Mouse (Mus musculus): ENCODE data around the gene Klhl2. TPM values are rescaled to one million over a fixed set of nuclear protein-coding genes. Genes with fewer than 3 reads are reported as not detected.

Gene Klhl2
- polyA plus RNA-seq, 1 experiment = 12.0 TPM

DNA sequence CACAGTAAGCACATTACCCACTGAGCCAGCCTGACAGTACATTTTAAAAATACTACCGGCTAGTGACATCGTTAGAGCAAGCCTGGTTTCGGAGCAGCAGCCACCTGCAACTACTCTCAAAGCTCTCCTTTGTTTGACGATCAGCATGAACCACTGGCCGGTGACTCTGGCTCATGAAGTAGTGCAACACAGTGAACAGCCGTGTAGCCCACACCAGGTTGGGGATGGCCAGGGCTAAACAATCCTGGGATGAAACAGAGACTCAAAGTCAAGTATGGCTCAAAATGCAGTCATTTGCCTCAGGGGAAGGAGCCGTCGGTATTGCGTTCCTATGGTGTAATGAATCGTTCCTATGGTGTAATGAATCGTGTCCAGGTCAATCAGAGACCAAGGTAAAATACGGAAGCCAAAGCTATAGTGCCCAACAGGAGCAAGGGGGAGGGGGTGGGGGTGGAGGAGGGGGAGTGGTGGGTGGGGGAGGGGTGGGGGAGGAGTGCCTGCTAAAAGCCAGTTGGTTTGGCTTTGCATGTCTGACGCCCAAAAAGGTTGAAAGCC, 17.2 kb downstream of the Klhl2 start:
- peaks cover 17% of the 10 kb centered on the region for H3K4me1 ChIP-seq (ENCODE audit: control insufficient read depth, insufficient read depth, low read length)
- no peak overlapping the region for H3K27ac ChIP-seq (ENCODE audit: insufficient read depth, low read depth, low read length)
- no peak overlapping the region for H3K4me3 ChIP-seq (ENCODE audit: insufficient read depth, low read length)
- TF ChIP-seq POLR2A (IDR thresholded peaks at IDR 0.05; ENCODE audit: borderline replicate concordance, low read depth, low read length) (no peak), CTCF (IDR thresholded peaks at IDR 0.05; ENCODE audit: low read depth, low read length) (no peak)

GRCm38 (mm10) chr8:64831656-64832055, 18.2 kb downstream of the Klhl2 start:
- TF ChIP-seq POLR2A (IDR thresholded peaks at IDR 0.05; ENCODE audit: borderline replicate concordance, low read depth, low read length) (no peak), CTCF (IDR thresholded peaks at IDR 0.05; ENCODE audit: low read depth, low read length) (no peak)
- Histone ChIP-seq H3K4me3 (ENCODE audit: insufficient read depth, low read length) (no peak overlapping the region), H3K4me1 (ENCODE audit: control insufficient read depth, insufficient read depth, low read length) (peaks cover 17% of the 10 kb centered on the region), H3K27ac (ENCODE audit: insufficient read depth, low read depth, low read length) (no peak overlapping the region)

DNA sequence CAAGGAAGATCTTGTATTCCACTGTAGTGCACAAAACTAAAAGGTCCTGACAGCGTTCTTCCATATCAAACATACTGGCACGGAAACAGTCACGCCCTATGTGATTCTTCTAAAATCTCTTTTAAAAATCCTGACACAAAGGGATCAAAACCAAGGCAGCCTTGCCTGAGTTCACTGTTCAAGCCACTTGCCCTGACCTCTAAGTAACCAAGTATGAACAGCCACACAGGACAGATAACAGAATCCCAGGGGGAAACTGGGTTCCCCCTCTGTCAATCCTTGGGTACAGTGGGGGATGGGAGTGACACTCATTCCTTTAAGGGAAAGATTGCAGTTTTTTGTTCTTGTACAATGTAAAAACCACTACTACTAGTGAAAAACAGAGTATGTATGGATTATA, 19.9 kb downstream of the Klhl2 start:
- Histone ChIP-seq H3K27ac (ENCODE audit: insufficient read depth, low read depth, low read length) (no peak overlapping the region), H3K4me1 (ENCODE audit: control insufficient read depth, insufficient read depth, low read length) (peaks cover 17% of the 10 kb centered on the region)
- TF ChIP-seq POLR2A (IDR thresholded peaks at IDR 0.05; ENCODE audit: borderline replicate concordance, low read depth, low read length) (no peak), CTCF (IDR thresholded peaks at IDR 0.05; ENCODE audit: low read depth, low read length) (no peak)

DNA sequence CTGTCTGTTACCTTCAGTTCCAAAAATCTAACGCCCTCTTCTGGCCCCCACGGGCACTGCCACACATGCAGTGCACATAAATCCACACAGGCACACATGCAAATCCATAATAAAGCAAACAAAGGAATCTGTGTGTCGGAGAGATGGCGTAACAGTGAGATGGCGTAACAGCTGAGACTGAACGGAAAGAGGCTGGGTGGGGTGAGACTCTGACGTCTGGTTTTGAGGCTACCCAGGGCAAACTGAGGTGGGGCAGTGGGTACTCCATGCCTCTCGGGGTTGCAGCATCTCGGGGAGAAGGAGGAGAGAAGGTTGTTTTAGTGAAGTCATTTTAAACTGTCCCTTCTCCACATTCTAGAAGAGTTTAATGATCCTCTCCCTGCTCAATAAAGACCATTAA, 20.4 kb downstream of the Klhl2 start:
- Histone ChIP-seq H3K27ac (ENCODE audit: insufficient read depth, low read depth, low read length) (no peak overlapping the region), H3K4me1 (ENCODE audit: control insufficient read depth, insufficient read depth, low read length) (peaks cover 17% of the 10 kb centered on the region), H3K4me3 (ENCODE audit: insufficient read depth, low read length) (no peak overlapping the region)
- TF ChIP-seq POLR2A (IDR thresholded peaks at IDR 0.05; ENCODE audit: borderline replicate concordance, low read depth, low read length) (no peak), CTCF (IDR thresholded peaks at IDR 0.05; ENCODE audit: low read depth, low read length) (0 out of 2 replicates have a peak, but pooled peaks have one; percentile 24)

More for the DNA sequence above, 19.9 kb downstream of the Klhl2 start:
- no peak overlapping the region for H3K4me3 ChIP-seq (ENCODE audit: insufficient read depth, low read length)

DNA sequence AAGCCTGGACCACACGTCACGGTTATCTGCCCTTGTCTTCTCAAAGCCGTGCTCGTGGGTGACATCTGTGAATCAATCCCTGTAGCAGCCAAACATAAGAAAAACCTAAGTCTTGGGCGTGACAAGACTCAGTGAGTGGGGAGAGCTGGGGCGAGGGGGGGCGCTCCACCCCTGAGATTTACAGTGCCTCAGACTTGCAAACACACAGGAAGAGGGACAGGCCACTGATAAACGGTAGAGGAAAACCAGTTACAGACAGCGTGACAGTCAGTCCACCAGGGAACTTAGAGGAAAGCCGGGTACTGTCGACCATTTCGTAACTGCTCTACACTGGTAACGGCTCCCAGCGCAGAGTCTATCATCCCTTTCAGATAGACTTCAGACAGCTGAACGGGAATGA, 21.4 kb downstream of the Klhl2 start:
- Histone ChIP-seq H3K4me3 (ENCODE audit: insufficient read depth, low read length) (no peak overlapping the region), H3K4me1 (ENCODE audit: control insufficient read depth, insufficient read depth, low read length) (peaks cover 17% of the 10 kb centered on the region), H3K27ac (ENCODE audit: insufficient read depth, low read depth, low read length) (no peak overlapping the region)
- TF ChIP-seq POLR2A (IDR thresholded peaks at IDR 0.05; ENCODE audit: borderline replicate concordance, low read depth, low read length) = no peak
- TF ChIP-seq CTCF (IDR thresholded peaks at IDR 0.05; ENCODE audit: low read depth, low read length) = no peak

DNA sequence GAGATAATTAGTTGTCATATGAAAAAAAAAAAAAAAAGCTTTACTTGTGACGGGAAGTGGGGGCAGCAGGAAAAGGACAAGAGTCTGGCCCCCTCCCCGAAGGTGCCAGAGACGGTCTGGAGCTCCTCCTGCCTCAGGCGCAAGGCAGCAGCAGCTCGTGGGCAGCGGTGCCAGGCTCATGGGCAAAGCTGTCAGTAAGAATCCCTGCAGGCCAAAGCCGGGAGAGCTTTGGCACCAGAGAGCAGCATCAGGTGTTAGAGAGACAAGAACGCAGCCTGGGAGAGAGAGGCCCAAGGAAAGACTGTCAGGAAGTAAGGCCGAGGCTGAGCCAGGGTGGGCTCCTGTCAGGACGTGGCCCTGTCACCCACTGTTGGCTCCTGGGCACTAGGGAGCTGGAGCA, 22.5 kb downstream of the Klhl2 start:
- TF ChIP-seq POLR2A (IDR thresholded peaks at IDR 0.05; ENCODE audit: borderline replicate concordance, low read depth, low read length) = no peak
- TF ChIP-seq CTCF (IDR thresholded peaks at IDR 0.05; ENCODE audit: low read depth, low read length) = no peak
- Histone ChIP-seq H3K4me1 (ENCODE audit: control insufficient read depth, insufficient read depth, low read length) (peaks cover 13% of the 10 kb centered on the region), H3K4me3 (ENCODE audit: insufficient read depth, low read length) (no peak overlapping the region), H3K27ac (ENCODE audit: insufficient read depth, low read depth, low read length) (no peak overlapping the region)

DNA sequence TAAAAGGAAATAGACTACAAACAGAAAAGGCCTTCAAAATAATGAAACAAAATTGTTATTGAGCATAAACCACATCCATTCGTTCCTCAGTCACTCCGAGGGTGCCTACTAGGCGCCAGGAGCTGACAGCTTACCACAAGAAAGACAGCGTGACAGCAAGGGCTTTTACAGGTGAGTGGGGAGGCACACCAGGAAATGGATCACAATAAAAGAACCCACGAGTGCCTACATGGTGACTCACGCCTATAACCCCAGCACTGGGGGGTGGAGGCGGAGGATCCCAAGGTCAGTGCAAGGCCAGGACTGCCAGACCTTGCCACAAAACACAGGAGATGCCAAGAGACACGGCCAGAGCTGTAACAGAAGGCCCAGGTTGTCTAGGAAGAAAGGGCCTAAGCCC, 23.4 kb downstream of the Klhl2 start:
- no peak overlapping the region for H3K27ac ChIP-seq (ENCODE audit: insufficient read depth, low read depth, low read length)
- H3K4me1 ChIP-seq (ENCODE audit: control insufficient read depth, insufficient read depth, low read length) = peaks cover 6% of the 10 kb centered on the region
- H3K4me3 ChIP-seq (ENCODE audit: insufficient read depth, low read length) = no peak overlapping the region
- TF ChIP-seq CTCF (IDR thresholded peaks at IDR 0.05; ENCODE audit: low read depth, low read length) (no peak), POLR2A (IDR thresholded peaks at IDR 0.05; ENCODE audit: borderline replicate concordance, low read depth, low read length) (no peak)

- Histone ChIP-seq H3K4me3 (ENCODE audit: insufficient read depth, low read length) (no peak overlapping the region), H3K4me1 (ENCODE audit: control insufficient read depth, insufficient read depth, low read length) (no peaks in the 10 kb centered on the region), H3K27ac (ENCODE audit: insufficient read depth, low read depth, low read length) (no peak overlapping the region)
- TF ChIP-seq POLR2A (IDR thresholded peaks at IDR 0.05; ENCODE audit: borderline replicate concordance, low read depth, low read length) (no peak), CTCF (IDR thresholded peaks at IDR 0.05; ENCODE audit: low read depth, low read length) (no peak)
Measured at GRCm38 (mm10) chr8:64823905-64824304, 25.9 kb downstream of the Klhl2 start.

- H3K4me3 ChIP-seq (ENCODE audit: insufficient read depth, low read length) = no peak overlapping the region
Measured at GRCm38 (mm10) chr8:64820940-64821339, 28.9 kb downstream of the Klhl2 start.

DNA sequence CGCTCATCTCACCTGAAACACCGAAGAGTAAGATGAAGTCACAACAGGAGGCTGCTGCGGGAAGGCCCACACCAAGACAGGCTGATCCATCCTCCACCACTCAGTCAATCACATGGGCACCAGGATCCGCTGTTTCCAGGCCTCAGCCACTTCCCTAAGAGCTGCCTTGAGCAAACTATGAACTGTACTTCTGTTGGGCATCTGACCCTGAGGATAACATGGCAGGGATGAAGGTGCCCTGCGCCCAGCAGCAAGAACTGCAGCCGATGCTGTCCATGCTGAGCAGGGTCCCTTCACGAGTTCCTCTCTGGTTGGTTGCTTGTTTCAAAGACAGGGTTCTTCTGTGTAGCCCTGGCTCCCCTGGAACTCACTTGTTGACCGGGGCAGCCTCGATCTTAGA, 38.0 kb downstream of the Klhl2 start:
- Histone ChIP-seq H3K4me3 (ENCODE audit: insufficient read depth, low read length) (no peak overlapping the region), H3K4me1 (ENCODE audit: control insufficient read depth, insufficient read depth, low read length) (peaks cover 5% of the 10 kb centered on the region), H3K27ac (ENCODE audit: insufficient read depth, low read depth, low read length) (no peak overlapping the region)
- TF ChIP-seq CTCF (IDR thresholded peaks at IDR 0.05; ENCODE audit: low read depth, low read length) (no peak), POLR2A (IDR thresholded peaks at IDR 0.05; ENCODE audit: borderline replicate concordance, low read depth, low read length) (no peak)

More at GRCm38 (mm10) chr8:64820940-64821339, 28.9 kb downstream of the Klhl2 start:
- no peaks in the 10 kb centered on the region for H3K4me1 ChIP-seq (ENCODE audit: control insufficient read depth, insufficient read depth, low read length)
- H3K27ac ChIP-seq (ENCODE audit: insufficient read depth, low read depth, low read length) = no peak overlapping the region
- no peak for TF ChIP-seq CTCF (IDR thresholded peaks at IDR 0.05; ENCODE audit: low read depth, low read length)
- no peak for TF ChIP-seq POLR2A (IDR thresholded peaks at IDR 0.05; ENCODE audit: borderline replicate concordance, low read depth, low read length)

Data from bone marrow macrophage, adult 2 months (primary cell).